Mouse (Mus musculus) thymus, adult 2 months (tissue): ENCODE results near the gene Bcl7c. TPM values are rescaled to one million over a fixed set of nuclear protein-coding genes. Genes with fewer than 3 reads are reported as not detected.

ENCODE experiments used
- DNase-seq: peaks from one replicate; pipeline ENCODE4 v3.0.0; 2021
- H3K27ac ChIP-seq: fragments of 200-500 bp; 2 replicates; pipeline ENCODE4 v1.5.1; 2012; ENCODE audit warnings: low read length, control low read depth; ENCODE audit not compliant: control insufficient read depth, insufficient read depth
- H3K27me3 ChIP-seq: fragments of 200-500 bp; 2 replicates; pipeline ENCODE4 v1.6.1; 2012; ENCODE audit warnings: mild to moderate bottlenecking, low read length, moderate library complexity, mixed read lengths; ENCODE audit not compliant: control insufficient read depth, insufficient read depth
- H3K36me3 ChIP-seq: fragments of 200-500 bp; 2 replicates; pipeline ENCODE4 v1.6.1; 2012; ENCODE audit warnings: mild to moderate bottlenecking, low read length, moderate library complexity; ENCODE audit not compliant: control insufficient read depth, insufficient read depth
- H3K4me1 ChIP-seq: fragments of 200-500 bp; replicated peaks from 2 replicates; pipeline ENCODE4 v1.6.1; 2012; ENCODE audit warnings: low read length; ENCODE audit not compliant: control insufficient read depth, insufficient read depth
- H3K4me3 ChIP-seq: fragments of 200-500 bp; 2 replicates; pipeline ENCODE4 v1.5.1; 2012; ENCODE audit warnings: mild to moderate bottlenecking, low read length, control low read depth, moderate library complexity; ENCODE audit not compliant: control insufficient read depth, insufficient read depth
- CTCF ChIP-seq: fragments of 200-500 bp; IDR thresholded peaks from 2 replicates; pipeline ENCODE4 v1.5.1; 2012; ENCODE audit warnings: mild to moderate bottlenecking, control low read depth, low read length, moderate library complexity, borderline replicate concordance; ENCODE audit not compliant: control insufficient read depth, poor library complexity, insufficient read depth; ENCODE audit errors: extremely low read depth
- POLR2A ChIP-seq: fragments of 200-500 bp; IDR thresholded peaks from 2 replicates; pipeline ENCODE4 v1.6.1; 2012; ENCODE audit warnings: mild to moderate bottlenecking, low read length, control low read depth, moderate library complexity; ENCODE audit not compliant: control insufficient read depth, poor library complexity, insufficient read depth; ENCODE audit errors: extremely low read depth
- WGBS: fragments of 180-500 bp; shearing (Covaris S2); methylation state at CpG from one replicate; pipeline ENCODE4 v1.1.7; 2018; 5-methylcytosine and 5-hydroxymethylcytosine counted together
- polyA plus RNA-seq: library from polyadenylated mRNA; depleted of rRNA; stranded (reverse); fragments of >200 nt; gene quantifications from 2 replicates; pipeline ENCODE4 v1.2.3, GENCODE M21; 2012; rRNA removed

Gene Bcl7c
- 61.2 and 76.1 TPM in 2 replicates for polyA plus RNA-seq

DNA sequence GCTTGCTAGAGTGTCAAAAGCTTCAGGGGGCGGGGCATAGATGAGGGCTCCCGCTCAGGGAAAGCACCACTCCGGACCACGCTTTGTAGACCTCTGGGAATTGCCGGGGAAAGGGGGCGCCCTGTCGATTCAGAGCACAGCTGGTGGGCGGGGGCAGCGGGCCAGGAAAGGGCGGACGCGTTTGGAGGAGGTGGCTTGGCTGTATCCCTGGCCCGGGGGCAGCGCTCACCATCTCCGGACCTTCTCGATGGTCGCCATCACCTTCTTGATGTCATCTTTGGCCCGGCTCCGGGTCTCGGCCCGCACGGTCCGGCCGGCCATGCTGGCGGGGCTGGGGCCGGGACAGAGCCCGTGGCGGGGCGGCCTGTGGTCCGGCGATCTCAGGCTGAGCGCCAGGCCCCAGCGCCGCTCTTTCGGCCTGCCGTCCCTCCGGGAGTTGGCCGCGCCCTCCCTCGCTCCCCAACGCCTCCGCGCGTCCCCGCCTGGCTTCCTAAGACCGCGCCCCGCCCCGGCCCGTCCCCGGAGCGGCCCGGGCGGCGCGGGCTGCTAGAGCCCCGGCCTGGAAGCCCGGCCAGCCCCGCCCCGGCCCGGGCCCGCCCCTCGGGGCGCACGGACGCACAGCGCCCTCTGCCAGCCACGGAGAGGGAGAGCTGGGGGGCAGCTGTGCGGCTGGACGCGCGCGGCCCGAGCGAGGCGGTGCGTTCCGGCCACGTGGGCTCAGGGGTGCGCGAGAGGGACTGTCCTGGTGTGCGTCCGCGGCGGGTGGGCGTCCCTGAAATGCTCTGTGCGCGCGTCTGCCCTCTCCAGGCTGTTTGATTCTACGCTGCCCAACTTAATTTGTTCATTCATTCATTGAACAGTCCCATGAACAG lies at the start of gene Bcl7c:
Gene Bcl7c (minus strand): TSS at position 727 of the 872 bp plus-strand sequence.
- DNase-seq: peak; percentile 83
- peak within 1 kb of the TSS; percentile 72 for H3K27ac ChIP-seq
- H3K4me3 ChIP-seq: peak within 1 kb of the TSS; percentile 65
- TF ChIP-seq POLR2A (no peak; the same call in 1 of the 2 replicates), CTCF (peak; percentile 75)
- peaks cover 26% of the 10 kb centered on the region for H3K4me1 ChIP-seq
- WGBS: under 1% methylated on average over 87 of the region's 90 CpGs
- no peaks in the 10 kb centered on the region for H3K27me3 ChIP-seq
- no peaks in the 10 kb centered on the region for H3K36me3 ChIP-seq

DNA sequence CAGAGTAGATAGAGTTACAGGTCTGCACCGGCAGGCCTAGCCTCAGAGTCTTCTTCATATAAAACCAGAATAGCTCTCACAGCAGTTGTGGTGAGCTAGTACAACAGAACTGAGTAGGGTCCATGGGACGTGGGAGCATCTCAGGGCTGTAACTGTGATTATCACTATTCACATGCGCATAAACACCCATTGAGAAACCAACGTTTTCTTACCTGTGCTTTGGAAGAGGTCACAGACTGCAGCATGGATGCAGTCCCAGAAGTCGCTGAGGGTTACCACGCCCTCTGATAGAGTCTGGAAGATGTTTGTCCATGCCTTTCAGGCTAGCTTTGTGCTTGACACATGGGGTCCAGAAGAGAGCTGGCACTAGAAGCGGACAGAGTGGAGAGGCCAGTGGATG lies 45.0 kb upstream of the Bcl7c start:
- no peaks in the 10 kb centered on the region for H3K4me1 ChIP-seq
- TF ChIP-seq CTCF (no peak), POLR2A (no peak)
- no peak for DNase-seq
- 96% methylated on average over 7 of the region's 7 CpGs for WGBS
- H3K27ac ChIP-seq: no peak overlapping the region
- H3K4me3 ChIP-seq: no peak overlapping the region
- H3K27me3 ChIP-seq: no peaks in the 10 kb centered on the region
- H3K36me3 ChIP-seq: peaks cover 13% of the 10 kb centered on the region; the same call in 1 of the 2 replicates

DNA sequence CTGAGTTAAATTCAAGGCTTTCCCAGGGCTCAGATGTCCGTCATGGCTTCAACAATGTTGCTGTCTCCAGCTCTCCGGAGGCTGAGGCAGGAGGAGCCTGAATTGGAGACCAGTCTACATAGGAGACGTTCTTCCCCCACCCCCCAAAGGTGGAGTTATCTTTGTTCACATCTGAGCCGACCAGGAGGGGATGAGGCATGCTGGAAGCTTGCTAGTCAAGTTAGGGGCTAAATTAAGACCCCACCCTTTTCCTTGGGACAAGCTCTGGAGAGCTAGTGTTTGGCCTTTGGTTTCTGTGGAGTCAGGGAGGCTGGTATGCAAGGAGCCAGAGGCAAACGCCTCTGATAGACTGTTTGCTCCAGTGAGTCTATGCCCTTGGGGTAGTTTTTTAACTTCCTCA lies 44.4 kb upstream of the Bcl7c start:
- Histone ChIP-seq H3K27me3 (no peaks in the 10 kb centered on the region), H3K4me3 (no peak overlapping the region), H3K4me1 (no peaks in the 10 kb centered on the region), H3K36me3 (peaks cover 13% of the 10 kb centered on the region; the same call in 1 of the 2 replicates), H3K27ac (no peak overlapping the region)
- DNase-seq: no peak
- 89% methylated on average over 5 of the region's 5 CpGs for WGBS
- TF ChIP-seq CTCF (no peak), POLR2A (no peak)

DNA sequence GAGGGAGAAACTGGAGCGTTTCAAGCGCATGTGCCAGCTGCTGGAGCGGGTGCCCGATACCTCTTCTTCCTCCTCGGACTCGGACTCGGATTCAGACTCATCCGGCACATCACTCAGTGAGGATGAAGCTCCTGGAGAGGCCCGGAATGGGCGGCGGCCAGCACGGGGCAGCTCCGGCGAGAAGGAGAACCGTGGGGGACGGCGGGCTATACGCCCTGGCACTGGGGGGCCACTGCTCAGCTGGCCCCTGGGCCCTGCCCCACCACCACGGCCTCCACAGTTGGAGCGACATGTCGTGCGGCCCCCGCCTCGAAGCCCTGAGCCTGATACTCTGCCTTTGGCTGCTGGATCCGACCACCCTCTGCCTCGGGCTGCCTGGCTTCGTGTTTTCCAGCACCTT lies 43.3 kb upstream of the Bcl7c start:
- no peak overlapping the region for H3K4me3 ChIP-seq
- 97% methylated on average over 27 of the region's 27 CpGs for WGBS
- no peaks in the 10 kb centered on the region for H3K27me3 ChIP-seq
- no peak overlapping the region for H3K27ac ChIP-seq
- TF ChIP-seq CTCF: no peak
- no peak for TF ChIP-seq POLR2A
- no peak for DNase-seq
- peaks cover 13% of the 10 kb centered on the region; the same call in 1 of the 2 replicates for H3K36me3 ChIP-seq
- H3K4me1 ChIP-seq: peaks cover under 1% of the 10 kb centered on the region; the same call in 1 of the 2 replicates

DNA sequence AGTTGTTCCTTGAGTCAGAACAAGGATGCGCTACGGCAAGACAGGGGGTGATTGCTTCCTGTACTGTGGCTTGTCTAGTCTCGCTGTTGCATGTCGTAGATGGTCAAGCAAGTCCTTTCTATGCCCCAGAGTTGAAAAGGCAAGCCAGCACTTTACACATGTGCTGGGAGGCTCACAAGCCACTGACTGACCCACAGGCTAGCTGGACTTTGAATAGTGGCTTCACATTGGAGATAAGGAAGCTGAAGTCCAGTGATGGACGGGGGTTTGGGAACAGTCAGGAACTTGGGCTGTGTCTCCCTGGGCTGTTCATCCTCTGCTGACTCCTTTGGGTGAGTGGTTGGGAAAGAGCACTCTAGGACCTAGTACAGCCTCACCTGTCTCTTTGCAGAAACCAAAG lies 42.9 kb upstream of the Bcl7c start:
- WGBS: 97% methylated on average over 5 of the region's 5 CpGs

DNA sequence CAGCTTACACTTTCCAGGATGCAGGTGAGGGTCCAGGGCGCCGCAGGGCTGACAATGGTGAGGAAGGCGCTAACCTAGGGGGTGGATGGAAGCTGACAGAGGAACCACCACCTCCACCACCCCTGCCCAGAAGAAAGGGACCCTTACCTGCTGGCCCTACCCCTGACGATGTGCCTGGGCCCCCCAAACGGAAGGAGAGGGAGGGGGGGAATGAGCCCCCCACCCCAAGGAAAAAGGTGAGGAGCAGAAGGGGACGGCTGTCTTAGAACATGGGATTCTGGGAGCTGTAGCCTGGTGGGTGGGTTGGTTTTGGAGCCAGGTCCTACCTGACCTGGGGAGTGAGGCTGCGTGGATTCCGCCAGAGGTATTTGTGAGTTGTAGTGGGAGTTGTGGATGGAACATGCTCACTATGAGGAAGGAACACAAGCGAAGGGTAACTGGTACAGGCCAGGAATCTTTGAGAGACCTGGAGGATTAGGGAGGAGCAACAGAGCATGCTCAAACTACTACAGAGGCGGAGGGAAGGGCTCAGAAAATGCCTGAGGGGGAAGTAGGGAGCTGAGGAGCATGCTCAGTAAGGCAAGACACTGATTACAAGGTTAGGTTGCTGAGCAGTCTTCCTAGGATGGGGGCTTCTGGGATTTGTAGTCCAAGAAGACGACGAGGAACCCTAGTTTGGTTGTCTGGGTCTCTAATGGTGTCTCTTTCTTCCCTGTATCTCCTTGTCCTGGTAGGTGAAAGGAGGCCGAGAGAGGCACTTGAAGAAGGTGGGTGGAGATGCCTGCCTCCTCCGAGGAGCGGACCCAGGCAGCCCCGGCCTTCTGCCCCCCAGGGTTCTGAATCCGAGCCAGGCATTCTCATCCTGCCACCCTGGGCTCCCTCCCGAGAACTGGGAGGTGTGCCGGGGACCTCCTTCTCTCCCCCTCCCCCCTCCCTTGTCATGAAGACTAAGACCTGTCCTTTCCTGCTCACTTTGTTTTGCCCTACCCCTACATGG lies 41.7 kb upstream of the Bcl7c start:
- 94% methylated on average over 19 of the region's 19 CpGs for WGBS
- peaks cover 13% of the 10 kb centered on the region; the same call in 1 of the 2 replicates for H3K36me3 ChIP-seq
- H3K4me3 ChIP-seq: no peak overlapping the region
- TF ChIP-seq CTCF (no peak), POLR2A (no peak)
- DNase-seq: no peak
- no peak overlapping the region for H3K27ac ChIP-seq
- H3K4me1 ChIP-seq: peaks cover 7% of the 10 kb centered on the region
- H3K27me3 ChIP-seq: no peaks in the 10 kb centered on the region

More for the DNA sequence above, 42.9 kb upstream of the Bcl7c start:
- Histone ChIP-seq H3K36me3 (peaks cover 13% of the 10 kb centered on the region; the same call in 1 of the 2 replicates), H3K4me3 (no peak overlapping the region), H3K27me3 (no peaks in the 10 kb centered on the region), H3K27ac (no peak overlapping the region), H3K4me1 (peaks cover 5% of the 10 kb centered on the region)
- no peak for DNase-seq
- TF ChIP-seq POLR2A (no peak), CTCF (no peak)
